Mouse (Mus musculus): Measurements from ENCODE around the gene Syn3. TPM values are rescaled to one million over a fixed set of nuclear protein-coding genes. Genes with fewer than 3 reads are reported as not detected.

Syn3 gene
- polyA plus RNA-seq, 1 experiment: 0.18 TPM

DNA sequence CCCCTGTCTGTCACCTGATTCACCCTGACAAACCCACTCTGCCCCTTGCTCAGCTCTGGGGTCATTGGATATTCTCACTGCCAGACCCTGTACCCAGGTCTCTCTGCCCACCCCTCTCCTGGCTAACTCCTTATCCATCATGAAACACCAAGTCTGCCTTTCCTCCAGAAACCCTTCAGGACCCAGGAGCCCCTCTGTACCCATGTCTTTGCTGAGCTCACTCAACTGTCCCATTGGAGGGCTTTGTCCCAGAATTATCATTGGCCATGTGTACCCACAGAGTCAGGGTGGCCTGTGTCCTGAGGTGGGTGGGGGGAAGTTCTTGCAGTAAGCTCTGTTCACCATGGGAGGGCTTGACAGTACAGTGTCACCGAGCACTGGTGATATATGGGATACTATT is 433.0 kb downstream of the Syn3 start:
- Histone ChIP-seq H3K27me3 (ENCODE audit: control insufficient read depth, insufficient read depth, low read length) (no peaks in the 10 kb centered on the region; the same call in 1 of the 2 replicates), H3K4me1 (ENCODE audit: control insufficient read depth, insufficient read depth, insufficient read length) (no peaks in the 10 kb centered on the region), H3K36me3 (ENCODE audit: control insufficient read depth, insufficient read depth, low read length) (no peaks in the 10 kb centered on the region), H3K27ac (ENCODE audit: insufficient read depth, low read length) (no peak overlapping the region), H3K4me3 (ENCODE audit: extremely low read depth, insufficient read depth, insufficient read length) (no peak overlapping the region)
- WGBS: 77% methylated on average over 1 of the region's 1 CpGs
- TF ChIP-seq POLR2A (IDR thresholded peaks at IDR 0.05; ENCODE audit: low read depth, low read length) (no peak), CTCF (IDR thresholded peaks at IDR 0.05; ENCODE audit: extremely low read depth, insufficient read depth, insufficient read length, insufficient replicate concordance) (no peak)
- DNase-seq (ENCODE audit: low read depth in 1 of 2, low spot score in 2 of 2): no peak

DNA sequence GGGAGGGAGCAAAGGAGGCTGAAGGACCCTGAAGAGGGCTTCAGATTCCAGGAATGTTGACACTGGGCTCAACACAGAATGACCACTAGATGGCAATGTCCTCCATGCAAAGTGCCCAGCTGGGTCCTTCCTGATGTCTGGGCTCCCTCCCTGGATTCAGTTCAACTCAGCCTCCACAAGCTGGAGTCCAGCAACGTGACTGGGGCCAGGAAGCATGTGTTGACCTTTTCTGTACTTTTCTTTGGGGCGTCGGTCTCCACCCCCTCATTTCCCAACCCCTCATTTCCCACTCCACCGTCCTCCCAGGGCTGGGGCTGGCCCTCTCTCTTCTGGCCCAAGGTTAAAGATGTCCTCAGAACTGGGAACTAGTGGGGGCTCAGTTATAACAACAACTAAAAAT is 433.8 kb downstream of the Syn3 start:
- no peak overlapping the region for H3K4me3 ChIP-seq (ENCODE audit: extremely low read depth, insufficient read depth, insufficient read length)

DNA sequence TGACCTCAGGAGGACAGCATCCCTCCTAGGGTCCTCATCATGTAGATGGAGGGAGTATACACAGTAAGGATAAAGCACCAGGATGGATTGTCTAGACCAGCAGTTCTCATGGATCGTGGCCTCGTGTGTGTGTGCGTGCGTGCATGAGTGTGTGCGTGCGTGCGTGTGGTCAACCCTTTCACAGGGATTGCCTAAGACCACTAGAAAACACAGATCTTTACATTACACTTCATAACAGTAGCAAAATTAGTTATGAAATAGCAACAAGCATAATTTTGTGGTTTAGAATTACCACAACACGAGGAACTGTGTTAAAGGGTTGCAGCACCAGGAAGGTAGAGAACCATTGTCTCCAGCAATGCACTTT is 435.7 kb downstream of the Syn3 start:
- DNase-seq (ENCODE audit: low read depth in 1 of 2, low spot score in 2 of 2): no peak
- TF ChIP-seq POLR2A (IDR thresholded peaks at IDR 0.05; ENCODE audit: low read depth, low read length) (no peak), CTCF (IDR thresholded peaks at IDR 0.05; ENCODE audit: extremely low read depth, insufficient read depth, insufficient read length, insufficient replicate concordance) (no peak)
- H3K27me3 ChIP-seq (ENCODE audit: control insufficient read depth, insufficient read depth, low read length): no peaks in the 10 kb centered on the region; the same call in 1 of the 2 replicates
- H3K27ac ChIP-seq (ENCODE audit: insufficient read depth, low read length): no peak overlapping the region
- no peaks in the 10 kb centered on the region for H3K36me3 ChIP-seq (ENCODE audit: control insufficient read depth, insufficient read depth, low read length)
- no peak overlapping the region for H3K4me3 ChIP-seq (ENCODE audit: extremely low read depth, insufficient read depth, insufficient read length)
- H3K4me1 ChIP-seq (ENCODE audit: control insufficient read depth, insufficient read depth, insufficient read length): no peaks in the 10 kb centered on the region
- 78% methylated on average over 8 of the region's 8 CpGs for WGBS

More for the DNA sequence above, 433.8 kb downstream of the Syn3 start:
- TF ChIP-seq POLR2A (IDR thresholded peaks at IDR 0.05; ENCODE audit: low read depth, low read length): no peak
- peak; percentile 70; the same call in 1 of the 2 replicates for TF ChIP-seq CTCF (IDR thresholded peaks at IDR 0.05; ENCODE audit: extremely low read depth, insufficient read depth, insufficient read length, insufficient replicate concordance)
- WGBS: 31% methylated on average over 4 of the region's 4 CpGs
- Histone ChIP-seq H3K27me3 (ENCODE audit: control insufficient read depth, insufficient read depth, low read length) (no peaks in the 10 kb centered on the region; the same call in 1 of the 2 replicates), H3K27ac (ENCODE audit: insufficient read depth, low read length) (no peak overlapping the region), H3K4me1 (ENCODE audit: control insufficient read depth, insufficient read depth, insufficient read length) (no peaks in the 10 kb centered on the region), H3K36me3 (ENCODE audit: control insufficient read depth, insufficient read depth, low read length) (no peaks in the 10 kb centered on the region)
- DNase-seq (ENCODE audit: low read depth in 1 of 2, low spot score in 2 of 2): peak in 1 of 2 experiments; percentile 14

DNA sequence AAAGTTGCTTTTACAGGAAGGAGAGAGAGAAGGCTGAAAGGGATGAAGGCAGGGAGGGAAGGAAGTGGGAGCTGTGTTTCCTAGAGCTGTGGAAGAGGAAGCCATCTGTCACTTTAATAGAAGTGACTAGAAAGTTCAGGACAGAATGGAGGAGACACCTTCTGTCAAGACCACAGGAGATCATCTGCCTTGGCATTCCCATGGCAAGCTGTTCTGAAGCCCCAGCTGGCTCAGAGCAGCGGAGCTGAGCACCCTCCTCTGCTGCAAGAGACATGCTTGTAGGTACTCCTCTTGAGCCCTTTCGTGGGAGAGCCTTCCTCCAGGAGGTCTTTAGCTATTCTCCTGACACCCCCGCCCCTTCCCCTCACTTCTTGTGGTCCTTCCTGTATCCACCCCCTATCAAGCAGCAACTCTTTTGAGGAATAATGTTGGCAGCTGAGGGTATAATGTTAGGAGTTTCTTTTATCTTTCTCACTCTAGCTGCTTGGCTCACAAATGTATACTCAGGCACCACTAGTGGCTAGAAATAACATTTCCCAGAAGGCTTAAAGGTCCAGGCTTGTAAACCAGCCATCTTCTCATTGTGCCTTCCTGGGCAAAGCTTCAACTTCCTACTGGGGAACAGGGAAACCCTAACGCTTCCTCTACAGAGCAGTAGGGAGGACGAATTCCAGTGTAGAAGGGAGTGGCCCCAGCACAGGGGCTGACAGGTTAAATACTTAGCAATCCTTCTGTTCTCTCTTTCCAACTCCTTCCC is 436.3 kb downstream of the Syn3 start:
- Histone ChIP-seq H3K27me3 (ENCODE audit: control insufficient read depth, insufficient read depth, low read length) (no peaks in the 10 kb centered on the region; the same call in 1 of the 2 replicates), H3K36me3 (ENCODE audit: control insufficient read depth, insufficient read depth, low read length) (no peaks in the 10 kb centered on the region), H3K4me1 (ENCODE audit: control insufficient read depth, insufficient read depth, insufficient read length) (no peaks in the 10 kb centered on the region), H3K27ac (ENCODE audit: insufficient read depth, low read length) (no peak overlapping the region), H3K4me3 (ENCODE audit: extremely low read depth, insufficient read depth, insufficient read length) (no peak overlapping the region)
- WGBS: 78% methylated on average over 5 of the region's 5 CpGs
- no peak for DNase-seq (ENCODE audit: low read depth in 1 of 2, low spot score in 2 of 2)
- TF ChIP-seq POLR2A (IDR thresholded peaks at IDR 0.05; ENCODE audit: low read depth, low read length) (no peak), CTCF (IDR thresholded peaks at IDR 0.05; ENCODE audit: extremely low read depth, insufficient read depth, insufficient read length, insufficient replicate concordance) (no peak)

DNA sequence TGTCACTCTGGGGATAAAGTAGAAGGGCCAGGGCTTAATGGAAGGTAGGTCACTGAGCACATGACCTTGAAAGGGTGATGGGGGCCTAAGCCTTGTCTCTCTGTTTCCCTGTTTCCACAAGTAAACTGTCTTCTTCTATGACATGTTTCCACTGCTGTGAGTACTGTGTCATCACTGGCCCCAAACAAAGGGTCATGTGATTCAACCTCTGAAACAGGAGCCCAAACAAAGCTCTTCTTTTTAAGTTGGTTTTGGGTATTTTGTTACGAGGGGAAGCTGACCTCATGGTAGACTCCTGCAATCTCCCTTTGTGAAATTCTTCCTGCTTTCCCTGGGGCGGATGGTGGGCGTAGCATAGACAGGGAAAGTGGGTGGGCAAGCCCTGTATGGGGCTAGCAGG is 438.4 kb downstream of the Syn3 start:
- Histone ChIP-seq H3K27me3 (ENCODE audit: control insufficient read depth, insufficient read depth, low read length) (no peaks in the 10 kb centered on the region), H3K4me3 (ENCODE audit: extremely low read depth, insufficient read depth, insufficient read length) (no peak overlapping the region), H3K4me1 (ENCODE audit: control insufficient read depth, insufficient read depth, insufficient read length) (no peaks in the 10 kb centered on the region), H3K27ac (ENCODE audit: insufficient read depth, low read length) (no peak overlapping the region), H3K36me3 (ENCODE audit: control insufficient read depth, insufficient read depth, low read length) (no peaks in the 10 kb centered on the region)
- DNase-seq (ENCODE audit: low read depth in 1 of 2, low spot score in 2 of 2): no peak
- TF ChIP-seq POLR2A (IDR thresholded peaks at IDR 0.05; ENCODE audit: low read depth, low read length) (no peak), CTCF (IDR thresholded peaks at IDR 0.05; ENCODE audit: extremely low read depth, insufficient read depth, insufficient read length, insufficient replicate concordance) (no peak)
- WGBS: 90% methylated on average over 3 of the region's 3 CpGs

DNA sequence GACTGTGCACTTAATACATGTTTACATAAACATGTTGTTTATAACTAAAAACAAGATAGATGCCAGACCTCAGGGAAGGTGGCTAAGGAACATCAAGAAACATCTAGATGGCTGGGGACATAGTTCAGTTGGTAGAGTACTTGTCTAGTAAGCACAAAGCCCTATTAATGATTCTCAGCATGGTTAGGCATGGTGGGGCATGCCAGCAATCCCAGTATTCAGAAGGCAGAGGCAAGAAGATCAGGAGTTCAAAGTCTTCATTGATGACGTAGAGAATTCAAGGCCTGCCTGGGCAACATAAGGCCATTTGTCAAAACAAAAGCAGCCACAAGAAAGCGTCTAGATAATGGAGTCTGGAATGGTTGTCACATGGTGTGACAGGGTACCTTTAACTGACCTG is 441.0 kb downstream of the Syn3 start:
- Histone ChIP-seq H3K27me3 (ENCODE audit: control insufficient read depth, insufficient read depth, low read length) (no peaks in the 10 kb centered on the region), H3K4me1 (ENCODE audit: control insufficient read depth, insufficient read depth, insufficient read length) (no peaks in the 10 kb centered on the region), H3K36me3 (ENCODE audit: control insufficient read depth, insufficient read depth, low read length) (no peaks in the 10 kb centered on the region), H3K4me3 (ENCODE audit: extremely low read depth, insufficient read depth, insufficient read length) (no peak overlapping the region), H3K27ac (ENCODE audit: insufficient read depth, low read length) (no peak overlapping the region)
- DNase-seq (ENCODE audit: low read depth in 1 of 2, low spot score in 2 of 2): no peak
- no peak for TF ChIP-seq CTCF (IDR thresholded peaks at IDR 0.05; ENCODE audit: extremely low read depth, insufficient read depth, insufficient read length, insufficient replicate concordance)
- no peak for TF ChIP-seq POLR2A (IDR thresholded peaks at IDR 0.05; ENCODE audit: low read depth, low read length)
- WGBS: 91% methylated on average over 2 of the region's 2 CpGs

DNA sequence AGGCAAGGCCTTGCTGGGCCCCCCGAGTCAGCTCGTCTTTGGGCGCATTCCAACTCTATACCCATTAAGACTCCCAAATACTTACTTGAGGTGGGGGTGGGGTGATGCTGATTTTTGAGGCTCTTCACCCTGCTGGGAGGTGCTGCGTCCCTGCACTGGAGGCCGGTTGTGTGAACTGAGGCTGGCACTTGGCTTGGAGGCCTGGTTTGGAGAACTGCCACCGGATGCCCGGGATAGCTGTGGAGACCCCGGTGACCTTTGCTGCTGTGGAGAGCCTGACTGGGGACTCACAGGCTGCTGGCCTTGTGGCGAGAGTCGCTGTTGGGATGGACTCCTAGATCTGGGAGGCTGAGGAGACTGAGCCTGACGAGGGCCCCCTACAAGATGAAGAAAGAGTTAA is 441.4 kb downstream of the Syn3 start:
- H3K4me3 ChIP-seq (ENCODE audit: extremely low read depth, insufficient read depth, insufficient read length): no peak overlapping the region
- no peak for TF ChIP-seq CTCF (IDR thresholded peaks at IDR 0.05; ENCODE audit: extremely low read depth, insufficient read depth, insufficient read length, insufficient replicate concordance)
- no peak for TF ChIP-seq POLR2A (IDR thresholded peaks at IDR 0.05; ENCODE audit: low read depth, low read length)
- H3K36me3 ChIP-seq (ENCODE audit: control insufficient read depth, insufficient read depth, low read length): no peaks in the 10 kb centered on the region
- no peak overlapping the region for H3K27ac ChIP-seq (ENCODE audit: insufficient read depth, low read length)
- H3K4me1 ChIP-seq (ENCODE audit: control insufficient read depth, insufficient read depth, insufficient read length): no peaks in the 10 kb centered on the region
- no peak for DNase-seq (ENCODE audit: low read depth in 1 of 2, low spot score in 2 of 2)
- WGBS: 93% methylated on average over 11 of the region's 11 CpGs
- H3K27me3 ChIP-seq (ENCODE audit: control insufficient read depth, insufficient read depth, low read length): no peaks in the 10 kb centered on the region
